Mouse (Mus musculus) lung, postnatal 0 days (tissue): ENCODE measurements around the gene Pard3.

Source experiments
- CTCF ChIP-seq: IDR thresholded peaks from 2 replicates; pipeline ENCODE4 v1.5.1; 2016; ENCODE audit warnings: antibody characterized with exemption, mild to moderate bottlenecking
- EP300 ChIP-seq: IDR thresholded peaks from 2 replicates; pipeline ENCODE4 v1.6.1; 2016; ENCODE audit warnings: antibody characterized with exemption, mild to moderate bottlenecking, control low read depth

- TF ChIP-seq CTCF (peak; percentile 68), EP300 (no peak)
Observed at GRCm38 (mm10) chr8:127588313-127588712, 524.6 kb downstream of the Pard3 start.
